Mouse (Mus musculus) cerebellum, adult 18-20 months (tissue): ENCODE data around the gene Jph3.

Experiments
- DNase-seq, 2 experiments: peaks; one replicate each; pipeline ENCODE4 v3.0.0; 2021

The Jph3 gene

GRCm38 (mm10) chr8:121842064-121842955 is 112.9 kb downstream of the Jph3 start:
- DNase-seq, result no peak

- DNase-seq, result no peak
Observed at GRCm38 (mm10) chr8:121843184-121843733, 113.8 kb downstream of the Jph3 start.
